Mouse (Mus musculus) left cerebral cortex, adult 18-20 months (tissue): ENCODE results near the gene Trem3. TPM values are rescaled to one million over a fixed set of nuclear protein-coding genes. Genes with fewer than 3 reads are reported as not detected.

Source experiments
- DNase-seq, 2 experiments: peaks; one replicate each; pipeline ENCODE4 v3.0.0; 2021 to 2022; ENCODE audit warnings: low spot score in 2 of 2, mixed read lengths in 1 of 2
- long read RNA-seq, 2 experiments: library from polyadenylated mRNA; stranded (forward); transcript quantifications; one replicate each; pipeline ENCODE4 v2.0.0; 2021
- total RNA-seq, 2 experiments: library from RNA; stranded (reverse); gene quantifications; 2 replicates each; pipeline ENCODE4 v1.2.3; 2021

Trem3 gene
- total RNA-seq: not detected
- long read RNA-seq, experiment 1: 0 reads
- long read RNA-seq, experiment 2: 0 reads

DNA sequence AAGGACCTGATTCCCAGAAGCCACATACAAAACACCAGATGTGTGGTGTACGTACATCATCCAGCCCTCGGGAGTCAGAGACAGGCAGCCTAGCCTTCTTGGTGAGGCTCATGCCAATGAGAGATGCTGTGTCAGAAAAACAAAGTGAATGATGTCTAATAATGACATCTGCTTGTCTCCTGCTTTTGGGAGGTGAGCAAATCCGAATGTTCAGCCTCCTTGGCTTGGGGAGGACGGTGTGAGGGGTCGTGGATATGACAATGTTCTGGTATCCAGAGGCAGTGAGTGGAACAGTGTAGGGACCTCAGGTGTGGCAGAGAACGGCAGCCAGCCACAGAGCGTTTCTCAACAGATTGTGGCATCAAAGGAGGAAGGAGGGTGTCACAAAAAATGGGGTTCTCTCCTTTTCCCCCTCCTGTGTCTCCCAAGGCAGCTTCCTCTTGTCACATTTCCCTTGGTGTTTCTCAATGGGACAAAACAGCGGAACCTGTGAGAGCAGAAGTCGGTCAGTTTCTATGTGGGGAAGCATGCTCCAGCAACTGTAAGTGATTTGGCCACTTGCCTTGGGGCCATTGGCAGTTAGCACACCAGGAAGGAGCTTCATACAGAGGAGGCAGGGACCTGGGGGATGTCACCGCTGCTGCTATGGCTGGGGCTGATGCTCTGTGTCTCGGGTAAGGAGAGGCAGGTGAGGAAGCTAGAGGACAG lies at the start of gene Trem3:
Trem3 (plus strand) TSS at position 557 of the 708 bp plus-strand sequence.
- DNase-seq: no peak

DNA sequence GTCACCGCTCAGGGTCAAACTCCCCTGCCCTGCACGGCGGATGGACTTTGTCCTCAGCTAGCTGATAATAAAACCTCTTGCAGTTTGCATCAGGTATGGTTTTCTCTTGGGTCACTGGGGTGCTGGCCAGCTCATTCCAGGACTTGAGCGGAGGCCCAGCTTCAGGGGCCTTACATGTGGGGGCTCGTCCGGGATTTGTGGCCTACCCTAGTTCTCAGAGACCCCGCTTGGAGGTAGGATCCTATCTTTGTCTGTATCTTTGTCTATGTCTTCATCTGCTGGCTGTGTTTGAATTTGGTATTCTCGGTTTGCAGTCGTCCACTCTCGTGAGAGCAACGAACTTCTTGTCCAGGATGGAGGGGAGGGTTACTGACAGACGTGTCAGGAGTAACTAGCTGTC lies 44.5 kb upstream of the Trem3 start:
- no peak for DNase-seq

- DNase-seq: no peak
Observed at GRCm38 (mm10) chr17:48212596-48212995, 35.0 kb upstream of the Trem3 start.

DNA sequence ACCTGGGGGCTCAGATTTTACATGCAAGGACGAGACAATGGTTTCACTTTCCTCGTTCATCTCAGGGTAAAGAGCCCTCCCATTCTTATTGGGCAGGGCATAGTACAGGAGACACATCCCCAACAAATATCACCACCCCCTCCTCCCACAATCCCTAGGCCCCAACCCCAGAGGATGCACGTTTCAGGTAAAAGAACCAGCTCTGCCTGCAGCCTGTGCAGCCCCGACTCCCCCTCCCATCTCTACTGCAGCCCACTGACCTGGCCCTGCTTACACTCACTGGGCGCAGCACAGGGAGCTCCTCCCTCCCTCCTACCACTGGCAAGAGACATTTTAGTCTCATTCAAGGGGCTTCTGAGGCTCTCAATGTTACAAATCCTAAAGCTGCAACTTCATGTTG lies 34.1 kb upstream of the Trem3 start:
- DNase-seq: no peak

DNA sequence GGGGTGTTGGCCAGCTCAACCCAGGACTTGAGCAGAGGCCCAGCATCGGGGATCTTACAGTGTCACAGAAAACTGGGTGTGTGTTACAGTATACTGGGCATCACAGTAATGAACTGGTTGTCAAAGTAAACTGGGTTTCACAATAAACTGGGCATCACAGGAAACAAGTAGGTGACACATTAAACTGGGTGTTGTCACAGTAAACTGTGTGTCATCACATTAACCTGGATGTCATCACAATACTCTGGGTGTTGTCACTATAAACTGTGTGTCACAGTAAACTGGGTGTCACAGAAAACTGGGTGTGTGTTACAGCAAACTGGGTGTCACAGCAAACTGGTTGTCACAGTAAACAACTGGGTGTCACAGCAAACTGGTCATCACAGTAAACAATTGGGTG lies 32.1 kb upstream of the Trem3 start:
- DNase-seq: no peak

- no peak for DNase-seq
Observed at GRCm38 (mm10) chr17:48230680-48231079, 16.9 kb upstream of the Trem3 start.

GRCm38 (mm10) chr17:48232518-48232917 lies 15.1 kb upstream of the Trem3 start, which contains the start of gene Trem1:
Trem1 (plus strand) TSS chr17:48232768.
- no peak for DNase-seq

- DNase-seq: no peak
Observed at GRCm38 (mm10) chr17:48233789-48234188, 13.8 kb upstream of the Trem3 start.

- no peak for DNase-seq
Observed at GRCm38 (mm10) chr17:48234550-48234949, 13.0 kb upstream of the Trem3 start.

DNA sequence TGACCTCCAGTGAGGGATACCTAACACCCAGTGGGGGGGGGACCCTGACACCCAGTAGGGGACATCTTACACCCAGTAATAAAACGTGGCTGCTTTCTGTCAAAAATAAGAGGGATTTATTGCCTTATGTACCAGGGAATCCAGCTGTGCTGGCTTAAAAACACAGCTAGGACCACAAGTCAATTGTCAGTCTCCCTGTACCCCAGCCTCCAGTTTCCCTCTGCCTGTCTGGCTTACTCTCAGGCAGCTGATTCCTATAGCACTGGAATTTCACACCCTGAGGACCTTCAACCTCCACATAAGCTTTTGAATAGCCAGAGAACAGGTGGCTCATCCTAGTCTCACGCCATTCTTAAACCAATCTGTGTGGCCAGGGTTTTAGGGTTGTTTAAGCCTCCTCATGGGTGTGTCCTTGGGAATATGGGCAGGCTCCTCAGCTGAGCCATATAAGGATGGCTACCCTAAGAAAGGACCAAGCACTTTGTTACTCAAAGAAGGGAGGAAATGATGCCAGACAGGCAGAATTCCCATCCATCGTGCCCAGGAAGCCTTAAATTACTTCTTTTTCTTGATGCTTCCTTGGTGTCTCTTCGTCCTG lies 11.7 kb upstream of the Trem3 start:
- no peak for DNase-seq

DNA sequence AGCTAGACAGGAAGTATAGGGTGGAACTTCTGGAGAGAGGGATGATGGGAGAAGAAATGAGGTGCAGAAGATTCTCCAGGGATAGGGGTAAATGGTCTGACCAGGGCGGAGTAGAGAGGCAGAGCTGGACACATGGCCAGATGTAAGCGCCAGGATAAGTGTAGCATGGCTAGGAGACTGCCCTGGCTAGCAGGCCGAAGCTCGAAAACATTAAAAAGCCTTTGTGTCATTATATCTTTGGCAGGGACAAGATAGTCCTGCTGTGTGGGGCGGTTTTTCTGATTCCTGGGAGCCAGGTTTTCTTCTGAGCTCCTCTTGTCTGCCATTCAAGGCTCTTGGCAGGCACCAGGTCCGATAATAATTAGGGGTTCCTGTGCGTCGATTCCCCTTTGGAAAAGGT lies 10.0 kb upstream of the Trem3 start:
- no peak for DNase-seq

DNA sequence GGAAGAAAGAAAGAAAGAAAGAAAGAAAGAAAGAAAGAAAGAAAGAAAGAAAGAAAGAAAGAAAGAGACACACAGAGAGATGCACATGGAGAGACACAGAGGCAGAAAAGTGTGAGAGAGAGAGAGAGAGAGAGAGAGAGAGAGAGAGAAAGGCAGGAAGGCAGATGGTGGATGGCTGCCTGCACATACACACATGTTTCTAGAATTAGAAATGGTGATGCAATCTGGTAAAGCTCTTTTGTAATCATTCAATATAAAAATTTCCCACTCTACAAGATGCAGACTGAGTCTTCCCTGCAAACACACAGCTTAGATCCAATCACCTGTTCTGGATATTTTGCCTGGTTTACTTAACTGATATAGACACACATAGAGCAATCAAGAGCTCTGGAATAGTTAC lies 1.5 kb downstream of the Trem3 start:
- no peak for DNase-seq

DNA sequence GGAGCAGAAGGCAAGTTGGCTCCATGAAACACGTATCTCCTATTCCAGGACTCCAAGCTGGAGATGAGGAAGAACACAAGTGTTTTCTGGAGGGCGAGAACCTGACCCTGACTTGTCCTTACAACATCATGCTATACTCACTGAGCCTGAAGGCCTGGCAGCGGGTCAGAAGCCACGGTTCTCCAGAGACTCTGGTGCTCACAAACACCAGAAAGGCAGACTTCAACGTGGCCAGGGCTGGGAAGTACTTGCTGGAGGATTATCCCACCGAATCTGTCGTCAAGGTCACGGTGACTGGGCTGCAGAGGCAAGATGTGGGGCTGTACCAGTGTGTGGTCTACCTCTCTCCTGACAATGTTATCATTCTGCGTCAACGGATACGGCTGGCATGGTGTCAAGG lies 1.9 kb downstream of the Trem3 start:
- DNase-seq: no peak

GRCm38 (mm10) chr17:48250631-48251030 lies 3.1 kb downstream of the Trem3 start:
- DNase-seq: no peak

GRCm38 (mm10) chr17:48256575-48256974 lies 9.0 kb downstream of the Trem3 start:
- DNase-seq: no peak

DNA sequence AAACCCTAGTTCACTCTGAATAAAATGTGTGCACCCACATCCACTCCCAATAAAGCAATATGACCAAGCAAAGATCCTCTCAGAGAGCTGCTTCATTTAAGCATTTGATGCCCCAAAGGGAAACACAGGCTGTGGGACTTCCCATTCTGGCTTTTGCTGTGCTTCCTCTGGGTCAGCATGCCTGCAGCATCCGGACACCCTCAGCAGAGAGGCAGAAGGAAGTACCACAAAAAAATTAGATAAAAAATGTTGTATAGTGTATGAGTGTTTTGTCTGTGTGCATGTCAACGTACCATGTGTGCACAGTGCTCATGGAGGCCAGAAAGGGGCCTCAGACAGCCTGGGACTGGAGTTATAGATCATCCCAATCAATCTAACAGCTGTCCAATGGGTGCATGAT lies 14.3 kb downstream of the Trem3 start:
- no peak for DNase-seq

- DNase-seq: no peak
Observed at GRCm38 (mm10) chr17:48263741-48264362, 16.3 kb downstream of the Trem3 start, which contains the start of gene Treml4. Treml4 (plus strand) TSS chr17:48264295.

- DNase-seq: no peak
Observed at GRCm38 (mm10) chr17:48264662-48265061, 17.1 kb downstream of the Trem3 start.

DNA sequence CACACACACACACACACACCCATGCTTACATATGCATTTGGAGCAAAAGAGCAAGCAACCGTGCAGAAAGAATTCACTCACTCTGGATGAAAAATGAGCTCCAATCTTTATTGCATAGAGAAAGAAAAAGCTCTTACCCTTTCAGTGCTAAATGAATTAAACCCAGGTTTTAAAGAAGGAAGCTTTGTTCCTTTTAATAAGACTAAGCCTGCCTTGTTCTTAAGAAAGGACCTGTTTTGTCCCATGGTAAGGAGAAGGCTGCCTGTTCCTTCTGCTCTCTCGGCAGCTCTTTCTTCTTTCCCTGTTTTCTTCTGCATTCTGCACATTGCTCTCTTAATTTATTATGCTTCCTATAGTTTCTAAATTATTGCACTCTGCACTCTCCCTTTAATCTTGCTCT lies 18.6 kb downstream of the Trem3 start:
- no peak for DNase-seq

DNA sequence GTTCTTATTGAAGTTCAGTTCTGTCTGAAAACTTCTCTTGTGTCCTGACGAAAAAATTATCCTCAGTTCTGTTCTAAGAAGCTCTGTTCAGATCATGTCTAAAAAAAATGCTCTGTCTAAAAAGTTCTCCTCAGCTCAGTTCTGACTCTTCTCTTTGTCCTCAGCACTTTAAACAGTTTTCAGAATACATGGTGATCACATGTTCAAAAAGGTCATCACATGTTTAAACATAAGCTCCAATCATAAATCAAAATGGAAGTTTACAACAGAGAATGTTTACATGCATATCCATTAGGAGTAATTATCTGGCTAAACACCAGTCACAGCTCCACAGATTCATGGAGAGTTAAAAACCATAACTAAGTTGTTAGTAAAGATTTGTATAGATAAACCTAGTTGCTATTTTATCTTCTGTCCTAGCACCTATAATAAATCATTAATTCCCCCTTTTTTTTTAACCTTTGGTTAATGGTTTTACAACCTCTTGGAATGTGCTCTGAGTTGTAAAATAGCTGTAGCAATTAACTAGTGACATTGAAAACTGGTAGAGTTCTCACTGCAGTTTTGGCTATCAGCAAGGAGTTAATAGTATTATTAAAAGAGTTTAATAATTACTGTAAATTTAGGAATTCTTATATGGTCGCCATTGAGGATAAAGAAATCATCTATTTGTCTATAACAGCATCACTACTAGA lies 19.2 kb downstream of the Trem3 start:
- DNase-seq: no peak

GRCm38 (mm10) chr17:48267591-48267990 lies 20.0 kb downstream of the Trem3 start:
- DNase-seq: no peak

- no peak for DNase-seq
Observed at GRCm38 (mm10) chr17:48268276-48268675, 20.7 kb downstream of the Trem3 start.
